Mouse (Mus musculus) liver, embryonic 11.5 days (tissue): ENCODE data around the gene Gpr75. TPM values are rescaled to one million over a fixed set of nuclear protein-coding genes. Genes with fewer than 3 reads are reported as not detected.

Experiments
- ATAC-seq: fragments of 200-750 bp; cut with Nextera tagmentation; replicated peaks from 2 replicates; pipeline ENCODE4 v1.8.0; 2017; ENCODE audit warnings: moderate number of reproducible peaks, mild to moderate bottlenecking, moderate TSS enrichment, moderate library complexity; ENCODE audit not compliant: low FRiP score
- DNase-seq: peaks from one replicate; pipeline ENCODE4 v3.0.0-alpha.2; 2017; ENCODE audit warnings: low spot score
- H3K27ac ChIP-seq: fragments of 300-500 bp; sonication (generic); 2 replicates; pipeline ENCODE4 v1.5.1; 2014; ENCODE audit warnings: mild to moderate bottlenecking, low read depth, low read length, control low read depth
- H3K27me3 ChIP-seq: fragments of 300-500 bp; sonication (generic); replicated peaks from 2 replicates; pipeline ENCODE4 v1.6.1; 2014; ENCODE audit warnings: low read length, mixed read lengths; ENCODE audit not compliant: control insufficient read depth, insufficient read depth
- H3K36me3 ChIP-seq: fragments of 300-500 bp; sonication (generic); 2 replicates; pipeline ENCODE4 v1.6.1; 2014; ENCODE audit warnings: mild to moderate bottlenecking, low read length, moderate library complexity, mixed read lengths; ENCODE audit not compliant: control insufficient read depth, insufficient read depth
- H3K4me1 ChIP-seq: fragments of 300-500 bp; sonication (generic); replicated peaks from 2 replicates; pipeline ENCODE4 v1.6.1; 2014; ENCODE audit warnings: low read length, mixed read lengths; ENCODE audit not compliant: control insufficient read depth, insufficient read depth
- H3K4me2 ChIP-seq: fragments of 300-500 bp; sonication (generic); 2 replicates; pipeline ENCODE4 v1.6.1; 2014; ENCODE audit warnings: mild to moderate bottlenecking, control low read depth, moderate library complexity
- H3K4me3 ChIP-seq: fragments of 300-500 bp; sonication (generic); 2 replicates; pipeline ENCODE4 v1.5.1; 2014; ENCODE audit warnings: low read depth, low read length, control low read depth
- H3K9ac ChIP-seq: fragments of 300-500 bp; sonication (generic); 2 replicates; pipeline ENCODE4 v1.6.1; 2014; ENCODE audit warnings: low read depth, low read length, control low read depth
- H3K9me3 ChIP-seq: fragments of 300-500 bp; sonication (generic); 2 replicates; pipeline ENCODE4 v1.6.1; 2016; ENCODE audit warnings: low read length, inconsistent platforms, mixed read lengths; ENCODE audit not compliant: control insufficient read depth
- WGBS: fragments of 180-500 bp; shearing (Covaris S2); extraction: QIAGEN DNeasy Blood & Tissue Kit; methylation state at CpG from one replicate; pipeline ENCODE4 v1.1.7; 2014; 5-methylcytosine and 5-hydroxymethylcytosine counted together
- polyA plus RNA-seq: library from polyadenylated mRNA; unstranded; fragments of >200 nt; fragmentation: Nextera tagmentation; extraction: Ambion mirVana; gene quantifications from 2 replicates; pipeline ENCODE4 v1.2.1, GENCODE M21; 2014

The Gpr75 gene
- polyA plus RNA-seq, 1 experiment from 2014 or later = not detected

GRCm38 (mm10) chr11:30923283-30923682 lies 38.1 kb downstream of the Gpr75 start:
- Histone ChIP-seq H3K4me2 (no peak overlapping the region), H3K4me1 (no peaks in the 10 kb centered on the region), H3K9ac (no peak overlapping the region), H3K9me3 (no peaks in the 10 kb centered on the region), H3K36me3 (peaks cover 2% of the 10 kb centered on the region; the same call in 1 of the 2 replicates), H3K27ac (no peak overlapping the region), H3K4me3 (no peak overlapping the region), H3K27me3 (no peaks in the 10 kb centered on the region)
- no peak for DNase-seq
- 92% methylated on average over 3 of the region's 3 CpGs for WGBS
- no peak for ATAC-seq

GRCm38 (mm10) chr11:30928079-30928478 lies 42.9 kb downstream of the Gpr75 start:
- Histone ChIP-seq H3K27ac (no peak overlapping the region), H3K4me2 (no peak overlapping the region), H3K9ac (no peak overlapping the region), H3K9me3 (no peaks in the 10 kb centered on the region), H3K27me3 (no peaks in the 10 kb centered on the region), H3K4me1 (no peaks in the 10 kb centered on the region), H3K36me3 (peaks cover 8% of the 10 kb centered on the region; the same call in 1 of the 2 replicates), H3K4me3 (no peak overlapping the region)
- ATAC-seq (no peak; the same call in 1 of the 2 replicates), DNase-seq (no peak)

- DNase-seq (no peak), ATAC-seq (no peak)
- Histone ChIP-seq H3K4me1 (no peaks in the 10 kb centered on the region), H3K36me3 (peaks cover 8% of the 10 kb centered on the region; the same call in 1 of the 2 replicates), H3K27me3 (no peaks in the 10 kb centered on the region), H3K9me3 (no peaks in the 10 kb centered on the region), H3K9ac (no peak overlapping the region), H3K4me3 (no peak overlapping the region), H3K27ac (no peak overlapping the region), H3K4me2 (no peak overlapping the region)
- WGBS = 100% methylated on average over 1 of the region's 1 CpGs
These were observed 43.3 kb downstream of the Gpr75 start for GRCm38 (mm10) chr11:30928498-30928897.

Other genes with a start within 250 kb of the Gpr75 start
- 4.7 and 7.2 TPM in 2 replicates for gene Acyp2, start 235.8 kb upstream of the Gpr75 start, polyA plus RNA-seq
- gene Psme4, start 113.6 kb upstream of the Gpr75 start, polyA plus RNA-seq = 18.9 and 20.6 TPM in 2 replicates
- 18.9 and 21.8 TPM in 2 replicates for gene Asb3, start 58 bp downstream of the Gpr75 start, polyA plus RNA-seq
- gene Erlec1, start 69.0 kb downstream of the Gpr75 start, polyA plus RNA-seq = 8.1 TPM in 2 replicates
- gene Chac2, start 101.0 kb downstream of the Gpr75 start, polyA plus RNA-seq = 27.0 and 30.3 TPM in 2 replicates